Mouse (Mus musculus) kidney, embryonic 14.5 days (tissue): ENCODE measurements at regions not wholly inside any gene's neighbourhood (a gene's known extent, or its start where the extent isn't known, plus 50 kb on each side); places are given as distances from the start of the nearest gene placed in this dataset.

ENCODE experiments used
- ATAC-seq: fragments of 200-750 bp; cut with Nextera tagmentation; 2 replicates; pipeline ENCODE4 v1.8.0; 2017; ENCODE audit warnings: moderate number of reproducible peaks, mild to moderate bottlenecking, moderate TSS enrichment, moderate library complexity; ENCODE audit not compliant: low FRiP score, low TSS enrichment
- H3K27ac ChIP-seq: fragments of 300-500 bp; sonication (generic); 2 replicates; pipeline ENCODE4 v1.5.1; 2014; ENCODE audit warnings: low read depth, mild to moderate bottlenecking, low read length, moderate library complexity, mixed read lengths
- H3K27me3 ChIP-seq: fragments of 300-500 bp; sonication (generic); 2 replicates; pipeline ENCODE4 v1.6.1; 2014; ENCODE audit warnings: mild to moderate bottlenecking, low read length; ENCODE audit not compliant: control insufficient read depth, insufficient read depth
- H3K36me3 ChIP-seq: fragments of 300-500 bp; sonication (generic); 2 replicates; pipeline ENCODE4 v1.6.1; 2014; ENCODE audit warnings: low read length, mixed read lengths; ENCODE audit not compliant: control insufficient read depth, insufficient read depth
- H3K4me1 ChIP-seq: fragments of 300-500 bp; sonication (generic); 2 replicates; pipeline ENCODE4 v1.6.1; 2014; ENCODE audit warnings: low read length, mixed read lengths; ENCODE audit not compliant: control insufficient read depth, insufficient read depth
- H3K4me2 ChIP-seq: fragments of 300-500 bp; sonication (generic); replicated peaks from 2 replicates; pipeline ENCODE4 v1.6.1; 2014; ENCODE audit warnings: low read depth, mild to moderate bottlenecking, low read length
- H3K4me3 ChIP-seq: fragments of 300-500 bp; sonication (generic); 2 replicates; pipeline ENCODE4 v1.5.1; 2014; ENCODE audit warnings: mild to moderate bottlenecking, low read length
- H3K9ac ChIP-seq: fragments of 300-500 bp; sonication (generic); 2 replicates; pipeline ENCODE4 v1.6.1; 2014; ENCODE audit warnings: low read depth, mild to moderate bottlenecking, low read length, moderate library complexity
- H3K9me3 ChIP-seq: fragments of 300-500 bp; sonication (generic); 2 replicates; pipeline ENCODE4 v1.6.1; 2016; ENCODE audit warnings: low read length; ENCODE audit not compliant: control insufficient read depth
- WGBS: fragments of 180-500 bp; shearing (Covaris S2); extraction: QIAGEN DNeasy Blood & Tissue Kit; methylation state at CpG from one replicate; pipeline ENCODE4 v1.1.7; 2014; 5-methylcytosine and 5-hydroxymethylcytosine counted together

- Histone ChIP-seq H3K36me3 (no peaks in the 10 kb centered on the region), H3K4me3 (no peak overlapping the region), H3K9ac (no peak overlapping the region), H3K4me2 (no peak overlapping the region), H3K9me3 (no peaks in the 10 kb centered on the region), H3K27ac (peak overlapping the region; percentile 18; the same call in 1 of the 2 replicates), H3K27me3 (no peaks in the 10 kb centered on the region), H3K4me1 (no peaks in the 10 kb centered on the region)
- no peak for ATAC-seq
- 42% methylated on average over 7 of the region's 7 CpGs for WGBS
Measured at GRCm38 (mm10) chr8:35904711-35905450, 139.3 kb downstream of the Gm19410 start.

- 86% methylated on average over 2 of the region's 2 CpGs for WGBS
- no peak for ATAC-seq
- no peak overlapping the region for H3K9ac ChIP-seq
Measured at GRCm38 (mm10) chr8:35907998-35908397, 142.4 kb downstream of the Gm19410 start.

GRCm38 (mm10) chr8:35912264-35912663 is 146.7 kb downstream of the Gm19410 start:
- no peaks in the 10 kb centered on the region for H3K36me3 ChIP-seq
- no peak overlapping the region for H3K27ac ChIP-seq
- WGBS: 72% methylated on average over 9 of the region's 9 CpGs
- H3K4me2 ChIP-seq: no peak overlapping the region
- no peak for ATAC-seq
- H3K9me3 ChIP-seq: no peaks in the 10 kb centered on the region
- no peak overlapping the region for H3K9ac ChIP-seq
- no peaks in the 10 kb centered on the region for H3K27me3 ChIP-seq
- no peak overlapping the region for H3K4me3 ChIP-seq
- H3K4me1 ChIP-seq: no peaks in the 10 kb centered on the region

More at GRCm38 (mm10) chr8:35907998-35908397, 142.4 kb downstream of the Gm19410 start:
- Histone ChIP-seq H3K4me1 (no peaks in the 10 kb centered on the region), H3K9me3 (no peaks in the 10 kb centered on the region), H3K4me2 (no peak overlapping the region), H3K4me3 (no peak overlapping the region), H3K36me3 (no peaks in the 10 kb centered on the region), H3K27ac (no peak overlapping the region), H3K27me3 (no peaks in the 10 kb centered on the region)

GRCm38 (mm10) chr8:35915878-35916518 is 150.4 kb downstream of the Gm19410 start:
- ATAC-seq: no peak
- no peaks in the 10 kb centered on the region for H3K27me3 ChIP-seq
- H3K9ac ChIP-seq: no peak overlapping the region
- no peaks in the 10 kb centered on the region for H3K36me3 ChIP-seq
- peaks cover 4% of the 10 kb centered on the region; the same call in 1 of the 2 replicates for H3K4me1 ChIP-seq
- H3K9me3 ChIP-seq: no peaks in the 10 kb centered on the region
- WGBS: 76% methylated on average over 10 of the region's 10 CpGs
- H3K27ac ChIP-seq: no peak overlapping the region
- H3K4me2 ChIP-seq: no peak overlapping the region
- H3K4me3 ChIP-seq: no peak overlapping the region

GRCm38 (mm10) chr8:35917573-35917972 is 152.0 kb downstream of the Gm19410 start:
- 52% methylated on average over 3 of the region's 3 CpGs for WGBS
- H3K4me3 ChIP-seq: no peak overlapping the region
- no peak for ATAC-seq

GRCm38 (mm10) chr8:35919451-35919850 is 153.9 kb downstream of the Gm19410 start:
- no peak overlapping the region for H3K9ac ChIP-seq
- no peaks in the 10 kb centered on the region for H3K27me3 ChIP-seq
- no peaks in the 10 kb centered on the region for H3K36me3 ChIP-seq
- H3K4me3 ChIP-seq: no peak overlapping the region
- H3K4me1 ChIP-seq: peaks cover 4% of the 10 kb centered on the region; the same call in 1 of the 2 replicates
- no peak for ATAC-seq
- H3K27ac ChIP-seq: no peak overlapping the region; the same call in 1 of the 2 replicates
- WGBS: 86% methylated on average over 6 of the region's 6 CpGs
- no peak overlapping the region for H3K4me2 ChIP-seq
- no peaks in the 10 kb centered on the region for H3K9me3 ChIP-seq

More at GRCm38 (mm10) chr8:35917573-35917972, 152.0 kb downstream of the Gm19410 start:
- Histone ChIP-seq H3K36me3 (no peaks in the 10 kb centered on the region), H3K9ac (no peak overlapping the region), H3K4me1 (peaks cover 4% of the 10 kb centered on the region; the same call in 1 of the 2 replicates), H3K4me2 (no peak overlapping the region), H3K27me3 (no peaks in the 10 kb centered on the region), H3K9me3 (no peaks in the 10 kb centered on the region), H3K27ac (no peak overlapping the region)

GRCm38 (mm10) chr8:35919859-35920675 is 154.5 kb downstream of the Gm19410 start:
- no peak overlapping the region for H3K4me3 ChIP-seq
- H3K9me3 ChIP-seq: no peaks in the 10 kb centered on the region
- H3K4me1 ChIP-seq: peaks cover 4% of the 10 kb centered on the region; the same call in 1 of the 2 replicates
- WGBS: 51% methylated on average over 8 of the region's 8 CpGs
- H3K36me3 ChIP-seq: no peaks in the 10 kb centered on the region
- no peak for ATAC-seq
- no peak overlapping the region for H3K9ac ChIP-seq
- H3K27me3 ChIP-seq: no peaks in the 10 kb centered on the region
- no peak overlapping the region for H3K4me2 ChIP-seq
- no peak overlapping the region; the same call in 1 of the 2 replicates for H3K27ac ChIP-seq

- WGBS: 74% methylated on average over 1 of the region's 1 CpGs
Measured at GRCm38 (mm10) chr8:35924026-35924425, 158.4 kb downstream of the Gm19410 start.

More at GRCm38 (mm10) chr8:35924026-35924425, 158.4 kb downstream of the Gm19410 start:
- Histone ChIP-seq H3K9ac (no peak overlapping the region), H3K27me3 (no peaks in the 10 kb centered on the region), H3K4me3 (no peak overlapping the region), H3K9me3 (no peaks in the 10 kb centered on the region), H3K36me3 (no peaks in the 10 kb centered on the region), H3K4me1 (peaks cover 4% of the 10 kb centered on the region; the same call in 1 of the 2 replicates), H3K4me2 (no peak overlapping the region), H3K27ac (no peak overlapping the region)
- ATAC-seq: no peak
